Mouse (Mus musculus) central nervous system, embryonic 14 days (tissue): ENCODE results near the gene Olfr585. TPM values are rescaled to one million over a fixed set of nuclear protein-coding genes. Genes with fewer than 3 reads are reported as not detected.

ENCODE experiments used
- polyA plus RNA-seq: library from polyadenylated mRNA; depleted of rRNA; stranded (reverse); fragments of >200 nt; gene quantifications from 2 replicates; pipeline ENCODE4 v1.2.3, GENCODE M21; 2012; rRNA removed

Gene Olfr585
- not detected in 2 replicates for polyA plus RNA-seq

GRCm38 (mm10) chr7:103097420-103097819 is at the start of gene Olfr585:
TSS of gene Olfr585 (plus strand) at chr7:103097720.

DNA sequence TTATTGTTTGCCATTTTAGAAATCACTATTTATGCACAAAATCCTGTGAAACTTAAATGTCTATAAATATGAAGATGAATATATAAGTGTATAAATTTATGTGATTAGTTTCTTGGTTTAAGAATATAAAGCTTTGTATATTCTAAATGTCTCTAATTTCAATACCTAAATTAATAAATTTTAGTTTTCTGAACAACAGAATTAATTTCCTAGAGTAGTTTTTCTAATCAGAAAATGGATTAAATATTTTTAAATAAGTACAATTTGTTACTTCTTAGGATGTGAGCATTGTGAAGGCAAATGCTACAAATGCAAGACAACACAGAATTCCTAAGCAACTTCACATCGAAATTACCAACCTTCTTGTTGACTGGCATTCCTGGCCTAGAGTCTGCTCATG is 46.5 kb upstream of the Olfr585 start, which contains the start of gene Olfr583:
TSS of gene Olfr583 (plus strand) at position 301 of the 400 bp plus-strand sequence.

DNA sequence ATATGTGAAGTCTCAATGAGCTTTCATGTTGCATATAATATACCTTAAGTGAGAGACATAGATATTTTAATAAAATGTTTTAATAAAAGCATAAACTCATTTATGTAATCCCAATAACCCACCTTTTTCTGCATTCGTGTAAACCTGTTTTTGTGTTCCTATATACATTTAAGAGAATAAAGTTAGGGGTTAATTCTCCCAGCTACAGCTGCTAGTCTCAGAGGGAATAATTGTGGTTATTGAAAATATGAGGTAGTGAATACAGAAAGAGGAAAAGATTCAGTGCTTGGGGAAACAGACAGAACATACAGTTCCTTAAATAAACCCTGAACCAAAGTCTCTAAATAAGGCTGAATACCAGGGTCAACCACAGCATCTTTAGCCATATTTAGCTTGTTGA is 15.9 kb upstream of the Olfr585 start, which contains the start of gene Olfr584:
TSS of gene Olfr584 (plus strand) at position 301 of the 400 bp plus-strand sequence.

DNA sequence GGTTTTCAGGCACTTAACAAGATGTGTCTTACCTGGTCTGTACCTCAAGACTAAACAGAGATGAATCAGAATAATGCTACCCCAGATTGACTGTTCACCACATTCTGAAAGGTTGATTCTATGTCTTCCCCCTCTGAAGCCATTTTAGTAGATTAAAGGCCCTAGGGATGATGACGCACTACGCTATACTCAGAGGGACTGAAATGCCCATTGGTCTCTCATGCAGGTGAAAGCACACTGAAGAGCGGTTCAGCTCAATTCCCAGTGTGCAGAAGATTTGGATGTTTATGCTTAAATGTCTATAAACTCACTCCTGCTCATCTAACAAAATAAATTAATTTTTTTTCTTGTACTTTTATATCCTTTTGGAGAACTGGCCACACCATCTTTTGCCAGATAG is 28.0 kb downstream of the Olfr585 start, which contains the start of gene Olfr586:
TSS of gene Olfr586 (minus strand) at position 101 of the 400 bp plus-strand sequence.

GRCm38 (mm10) chr7:103140579-103140978 is 43.1 kb downstream of the Olfr585 start, which contains the start of gene Olfr588-ps1:
TSS of gene Olfr588-ps1 (plus strand) at chr7:103140879.

Other genes with a start within 250 kb of the Olfr585 start
- not detected in 2 replicates for gene Olfr566, start 239.0 kb upstream of the Olfr585 start, polyA plus RNA-seq
- not detected in 2 replicates for gene Olfr568, start 220.6 kb upstream of the Olfr585 start, polyA plus RNA-seq
- gene Olfr569, start 206.8 kb upstream of the Olfr585 start, polyA plus RNA-seq: not detected in 2 replicates
- 0.12 and 0.13 TPM in 2 replicates for gene Olfr570, start 203.1 kb upstream of the Olfr585 start, polyA plus RNA-seq
- 0.09 TPM in 1 of 2 replicates, not detected in the other for gene Olfr571, start 180.2 kb upstream of the Olfr585 start, polyA plus RNA-seq
- gene Olfr572, start 173.3 kb upstream of the Olfr585 start, polyA plus RNA-seq: not detected in 2 replicates
- not detected in 2 replicates for gene Olfr573-ps1, start 155.1 kb upstream of the Olfr585 start, polyA plus RNA-seq
- not detected in 2 replicates for gene Olfr574, start 149.3 kb upstream of the Olfr585 start, polyA plus RNA-seq
- gene Olfr575, start 138.9 kb upstream of the Olfr585 start, polyA plus RNA-seq: not detected in 2 replicates
- not detected in 2 replicates for gene Olfr576, start 135.1 kb upstream of the Olfr585 start, polyA plus RNA-seq
- not detected in 2 replicates for gene Olfr577, start 121.8 kb upstream of the Olfr585 start, polyA plus RNA-seq
- gene Olfr578, start 108.4 kb upstream of the Olfr585 start, polyA plus RNA-seq: not detected in 2 replicates
- gene Olfr582, start 59.7 kb upstream of the Olfr585 start, polyA plus RNA-seq: not detected in 2 replicates
- not detected in 2 replicates for gene Olfr583, start 46.4 kb upstream of the Olfr585 start, polyA plus RNA-seq
- gene Olfr584, start 15.8 kb upstream of the Olfr585 start, polyA plus RNA-seq: not detected in 2 replicates
- gene Olfr586, start 27.9 kb downstream of the Olfr585 start, polyA plus RNA-seq: not detected in 2 replicates
- not detected in 2 replicates for gene Olfr588-ps1, start 43.2 kb downstream of the Olfr585 start, polyA plus RNA-seq
- gene Olfr589, start 58.6 kb downstream of the Olfr585 start, polyA plus RNA-seq: not detected in 2 replicates
- not detected in 2 replicates for gene Olfr591, start 80.6 kb downstream of the Olfr585 start, polyA plus RNA-seq
- gene Olfr592, start 87.1 kb downstream of the Olfr585 start, polyA plus RNA-seq: not detected in 2 replicates
- not detected in 2 replicates for gene Olfr593, start 114.1 kb downstream of the Olfr585 start, polyA plus RNA-seq
- not detected in 2 replicates for gene Olfr594, start 119.3 kb downstream of the Olfr585 start, polyA plus RNA-seq
- gene Usp17ld, start 154.8 kb downstream of the Olfr585 start, polyA plus RNA-seq: not detected in 2 replicates
- gene Olfr596, start 207.9 kb downstream of the Olfr585 start, polyA plus RNA-seq: not detected in 2 replicates
- gene Olfr597, start 218.6 kb downstream of the Olfr585 start, polyA plus RNA-seq: not detected in 2 replicates
- gene Olfr598, start 225.8 kb downstream of the Olfr585 start, polyA plus RNA-seq: not detected in 2 replicates
- gene Olfr599, start 238.2 kb downstream of the Olfr585 start, polyA plus RNA-seq: not detected in 2 replicates